In genomic region chr5:106122928-106123327, GRCm38 (mm10) we compare ENCODE assay signal across 26 mouse cellular contexts.
"Had no signal": no experiment of that assay in that cellular context is flagged by ENCODE, and none has a peak within 500 bp of the region (broad histone marks: within the 10 kb centered on the region; RNA-seq: fewer than 3 reads in every experiment).

No protein-coding gene starts in this region.

- H3K4me1 ChIP-seq: hindbrain, embryonic 13.5 days; liver, embryonic 12.5 days had no signal

- H3K4me2 ChIP-seq: heart, embryonic 11.5 days; heart, embryonic 13.5 days; heart, embryonic 15.5 days; hindbrain, embryonic 13.5 days; hindbrain, embryonic 15.5 days; kidney, embryonic 15.5 days; limb, embryonic 12.5 days; limb, embryonic 15.5 days; liver, embryonic 12.5 days had no signal

- ATAC-seq: hindbrain, postnatal 0 days; intestine, embryonic 16.5 days; liver, embryonic 12.5 days had no signal

- DNase-seq: gastrocnemius, postnatal 14 days; gastrocnemius, postnatal 36 days; heart, adult 11 months; heart, adult 2 months; heart, postnatal 14 days; heart, postnatal 36 days; kidney, adult 11 months; kidney, adult 2 months; kidney, adult 9 months; kidney, postnatal 14 days; kidney, postnatal 36 days; layer of hippocampus, adult 9-11 months; layer of hippocampus, postnatal 36 days had no signal

- H3K9me3 ChIP-seq: heart, embryonic 13.5 days; heart, embryonic 15.5 days; hindbrain, embryonic 13.5 days; hindbrain, embryonic 15.5 days; kidney, embryonic 15.5 days; limb, embryonic 12.5 days; limb, embryonic 15.5 days; liver, embryonic 12.5 days had no signal

- H3K4me3 ChIP-seq: heart, adult 2 months; heart, embryonic 13.5 days; heart, embryonic 15.5 days; hindbrain, embryonic 13.5 days; hindbrain, embryonic 15.5 days; kidney, embryonic 15.5 days; left cerebral cortex, adult 2 months; limb, embryonic 12.5 days; limb, embryonic 15.5 days; liver, embryonic 12.5 days had no signal

- H3K36me3 ChIP-seq: heart, embryonic 13.5 days; heart, embryonic 15.5 days; hindbrain, embryonic 13.5 days; hindbrain, embryonic 15.5 days; kidney, embryonic 15.5 days; limb, embryonic 12.5 days; limb, embryonic 15.5 days; liver, embryonic 12.5 days had no signal

- H3K27me3 ChIP-seq: heart, embryonic 13.5 days; heart, embryonic 15.5 days; hindbrain, embryonic 13.5 days; hindbrain, embryonic 15.5 days; kidney, embryonic 15.5 days; limb, embryonic 12.5 days; limb, embryonic 15.5 days; liver, embryonic 12.5 days had no signal

- H3K9ac ChIP-seq: heart, embryonic 13.5 days; heart, embryonic 15.5 days; hindbrain, embryonic 13.5 days; hindbrain, embryonic 15.5 days; kidney, embryonic 15.5 days; limb, embryonic 12.5 days; limb, embryonic 15.5 days; liver, embryonic 12.5 days had no signal

- H3K27ac ChIP-seq: heart, adult 2 months; heart, embryonic 13.5 days; heart, embryonic 15.5 days; hindbrain, embryonic 13.5 days; hindbrain, embryonic 15.5 days; hindbrain, postnatal 0 days; kidney, embryonic 15.5 days; kidney, postnatal 0 days; left cerebral cortex, adult 2 months; limb, embryonic 12.5 days; limb, embryonic 15.5 days; liver, embryonic 12.5 days had no signal
